Mouse (Mus musculus) embryonic facial prominence, embryonic 11.5 days (tissue): ENCODE measurements around the gene Zc3h15. TPM values are rescaled to one million over a fixed set of nuclear protein-coding genes. Genes with fewer than 3 reads are reported as not detected.
A peak's percentile ranks its signal among the peaks of the same experiment; 100 is the strongest.

ENCODE experiments used
- ATAC-seq: fragments of 200-750 bp; cut with Nextera tagmentation; replicated peaks from 2 replicates; pipeline ENCODE4 v1.8.0; 2017; ENCODE audit warnings: low read depth; ENCODE audit not compliant: insufficient number of reproducible peaks, low FRiP score, low TSS enrichment
- DNase-seq: peaks from one replicate; pipeline ENCODE4 v3.0.0-alpha.2; 2015; ENCODE audit warnings: low spot score
- H3K27ac ChIP-seq: fragments of 300-500 bp; sonication (generic); replicated peaks from 2 replicates; pipeline ENCODE4 v1.5.1; 2014; ENCODE audit warnings: mild to moderate bottlenecking, low read depth, low read length, control low read depth
- H3K27me3 ChIP-seq: fragments of 300-500 bp; sonication (generic); 2 replicates; pipeline ENCODE4 v1.6.1; 2014; ENCODE audit warnings: mild to moderate bottlenecking, low read length, moderate library complexity, mixed read lengths; ENCODE audit not compliant: control insufficient read depth, insufficient read depth
- H3K36me3 ChIP-seq: fragments of 300-500 bp; sonication (generic); replicated peaks from 2 replicates; pipeline ENCODE4 v1.6.1; 2014; ENCODE audit warnings: low read depth, mild to moderate bottlenecking, low read length, moderate library complexity, mixed read lengths; ENCODE audit not compliant: control insufficient read depth, insufficient read depth
- H3K4me1 ChIP-seq: fragments of 300-500 bp; sonication (generic); 2 replicates; pipeline ENCODE4 v1.6.1; 2014; ENCODE audit warnings: low read length, mixed read lengths; ENCODE audit not compliant: control insufficient read depth, insufficient read depth
- H3K4me2 ChIP-seq: fragments of 300-500 bp; sonication (generic); 2 replicates; pipeline ENCODE4 v1.6.1; 2014; ENCODE audit warnings: low read depth, mild to moderate bottlenecking, control low read depth, low read length, moderate library complexity
- H3K4me3 ChIP-seq: fragments of 300-500 bp; sonication (generic); 2 replicates; pipeline ENCODE4 v1.5.1; 2014; ENCODE audit warnings: low read depth, low read length, control low read depth
- H3K9ac ChIP-seq: fragments of 300-500 bp; sonication (generic); replicated peaks from 2 replicates; pipeline ENCODE4 v1.6.1; 2014; ENCODE audit warnings: mild to moderate bottlenecking, control low read depth, low read length
- H3K9me3 ChIP-seq: fragments of 300-500 bp; sonication (generic); replicated peaks from 2 replicates; pipeline ENCODE4 v1.6.1; 2016; ENCODE audit warnings: mild to moderate bottlenecking, low read length, inconsistent platforms, mixed read lengths; ENCODE audit not compliant: control insufficient read depth
- WGBS: fragments of 180-500 bp; shearing (Covaris S2); extraction: QIAGEN DNeasy Blood & Tissue Kit; methylation state at CpG from one replicate; pipeline ENCODE4 v1.1.7; 2014; 5-methylcytosine and 5-hydroxymethylcytosine counted together
- polyA plus RNA-seq: library from polyadenylated mRNA; unstranded; fragments of >200 nt; fragmentation: Nextera tagmentation; extraction: Ambion mirVana; gene quantifications from 2 replicates; pipeline ENCODE4 v1.2.1, GENCODE M21; 2014

Gene Zc3h15
- polyA plus RNA-seq = 169 and 205 TPM in 2 replicates

DNA sequence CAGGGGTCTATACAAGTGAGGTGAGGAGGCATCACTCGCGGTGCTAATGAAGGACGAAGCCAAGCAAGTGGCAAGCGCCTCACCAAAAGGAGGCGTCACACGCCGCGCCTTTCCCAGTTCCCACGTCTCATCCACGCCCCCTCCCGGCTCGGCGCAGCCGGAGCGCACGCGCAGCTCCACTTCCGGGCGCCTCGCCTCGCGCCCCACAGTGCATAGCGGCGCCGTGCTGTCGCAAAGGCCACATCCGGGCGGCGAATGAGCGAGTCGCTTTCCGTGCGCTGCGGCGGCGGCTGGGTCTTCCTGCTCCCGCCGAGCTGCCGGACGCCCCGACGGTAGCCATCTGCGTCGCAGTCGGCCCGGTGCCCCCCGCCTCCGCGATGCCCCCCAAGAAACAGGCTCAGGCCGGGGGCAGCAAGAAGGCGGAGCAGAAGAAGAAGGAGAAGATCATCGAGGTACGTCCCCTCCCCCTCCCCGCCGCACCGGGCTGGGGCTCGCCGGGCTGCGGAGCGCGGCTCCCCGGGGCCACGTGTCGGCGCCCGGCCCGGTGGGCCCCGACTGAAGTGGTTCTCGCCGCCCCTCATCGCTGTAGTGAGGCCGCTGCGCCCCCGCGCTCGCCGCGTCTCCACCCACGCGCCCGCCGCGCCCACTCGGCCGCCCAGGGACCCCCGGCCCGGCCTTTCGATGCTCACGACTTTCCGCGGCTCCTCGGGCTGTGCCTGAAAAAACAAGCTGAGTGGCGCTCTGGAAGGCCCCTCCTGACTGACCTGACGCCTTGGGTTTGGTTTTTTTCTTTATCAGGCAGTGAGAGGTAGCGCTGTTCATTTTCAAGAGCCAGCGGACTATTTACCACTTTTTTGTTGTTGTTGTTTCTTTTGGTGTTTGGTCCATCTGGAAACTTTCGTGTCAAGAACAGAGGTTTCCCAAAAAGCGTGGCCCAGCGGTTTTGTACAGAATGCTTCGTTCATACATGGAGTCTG lies at the start of gene Zc3h15:
TSS of gene Zc3h15 (plus strand) at position 160 of the 977 bp plus-strand sequence.
- Histone ChIP-seq H3K4me2 (peak within 1 kb of the TSS; percentile 57), H3K4me1 (no peaks in the 10 kb centered on the region), H3K4me3 (peak within 1 kb of the TSS; percentile 80), H3K36me3 (no peaks in the 10 kb centered on the region), H3K27ac (peak within 1 kb of the TSS; percentile 31; the same call in 1 of the 2 replicates), H3K9ac (peak within 1 kb of the TSS; percentile 94), H3K9me3 (no peaks in the 10 kb centered on the region), H3K27me3 (no peaks in the 10 kb centered on the region)
- DNase-seq (peak; percentile 96), ATAC-seq (peak; percentile 99)
- WGBS = under 1% methylated on average over 83 of the region's 100 CpGs

DNA sequence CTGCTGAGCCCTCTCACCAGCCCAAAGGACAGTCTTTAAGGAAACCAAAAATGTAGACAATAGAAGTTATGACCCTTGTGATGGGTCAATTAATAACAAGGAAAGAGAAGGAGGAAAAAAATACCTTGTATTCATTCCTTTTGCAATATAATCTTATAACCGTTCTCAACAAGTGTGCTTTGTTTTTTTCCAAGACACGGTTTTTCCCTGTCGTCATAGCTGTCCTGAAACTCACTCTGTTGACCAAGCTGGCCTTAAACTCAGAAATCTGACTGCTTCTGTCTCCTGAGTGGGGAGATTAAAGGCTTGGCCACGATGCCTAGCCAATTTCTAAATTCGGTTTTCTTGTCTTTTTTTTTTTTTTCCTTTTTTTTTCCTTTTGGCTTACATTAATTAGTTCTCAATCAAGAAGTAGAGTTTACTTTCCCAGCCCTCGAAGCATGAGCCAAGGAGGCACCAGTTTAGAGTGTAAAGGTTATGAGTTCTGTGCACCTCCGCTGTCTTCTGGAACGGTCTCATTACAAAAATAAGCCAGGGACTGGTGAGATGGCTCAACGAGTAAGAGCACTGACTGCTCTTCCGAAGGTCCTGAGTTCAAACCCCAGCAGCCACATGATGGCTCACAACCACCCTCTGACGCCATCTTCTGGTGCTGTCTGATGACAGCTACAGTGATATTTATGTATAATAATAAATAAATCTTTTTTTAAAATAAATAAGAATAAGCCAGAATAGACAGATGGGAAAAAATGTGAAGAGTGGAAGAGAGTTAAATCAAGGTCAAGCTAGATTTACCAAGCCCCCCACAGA lies 23.5 kb upstream of the Zc3h15 start:
- no peak overlapping the region for H3K9ac ChIP-seq
- no peak overlapping the region for H3K4me3 ChIP-seq
- no peaks in the 10 kb centered on the region for H3K27me3 ChIP-seq
- H3K4me1 ChIP-seq = no peaks in the 10 kb centered on the region
- no peak overlapping the region for H3K4me2 ChIP-seq
- WGBS = 90% methylated on average over 11 of the region's 11 CpGs
- ATAC-seq (no peak), DNase-seq (no peak)
- no peaks in the 10 kb centered on the region for H3K9me3 ChIP-seq
- no peaks in the 10 kb centered on the region for H3K36me3 ChIP-seq
- no peak overlapping the region for H3K27ac ChIP-seq

DNA sequence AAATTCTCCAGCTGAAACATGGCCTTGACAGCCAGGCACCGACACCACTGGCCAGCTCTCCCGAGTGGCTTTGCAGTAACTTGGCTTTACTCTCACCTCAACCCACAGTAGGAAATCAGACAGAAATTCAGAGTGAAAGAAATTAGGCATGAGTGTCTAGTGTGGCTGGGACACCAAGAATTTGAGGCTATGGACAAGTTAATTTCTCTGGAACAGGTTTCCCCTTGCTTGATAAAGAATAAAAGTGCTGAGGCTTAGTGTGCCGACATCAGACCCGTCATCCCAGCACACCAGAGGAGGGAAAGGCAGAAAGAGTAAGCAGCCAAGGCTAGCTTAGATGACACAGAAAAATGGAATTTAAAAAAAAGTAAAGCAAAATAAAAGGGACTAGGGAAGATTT lies 22.7 kb upstream of the Zc3h15 start:
- H3K36me3 ChIP-seq = no peaks in the 10 kb centered on the region
- no peak overlapping the region for H3K4me2 ChIP-seq
- no peaks in the 10 kb centered on the region for H3K9me3 ChIP-seq
- ATAC-seq = no peak
- DNase-seq = no peak
- H3K27ac ChIP-seq = no peak overlapping the region
- H3K4me3 ChIP-seq = no peak overlapping the region
- H3K4me1 ChIP-seq = no peaks in the 10 kb centered on the region
- no peak overlapping the region for H3K9ac ChIP-seq
- no peaks in the 10 kb centered on the region for H3K27me3 ChIP-seq
- WGBS = 84% methylated on average over 4 of the region's 4 CpGs

DNA sequence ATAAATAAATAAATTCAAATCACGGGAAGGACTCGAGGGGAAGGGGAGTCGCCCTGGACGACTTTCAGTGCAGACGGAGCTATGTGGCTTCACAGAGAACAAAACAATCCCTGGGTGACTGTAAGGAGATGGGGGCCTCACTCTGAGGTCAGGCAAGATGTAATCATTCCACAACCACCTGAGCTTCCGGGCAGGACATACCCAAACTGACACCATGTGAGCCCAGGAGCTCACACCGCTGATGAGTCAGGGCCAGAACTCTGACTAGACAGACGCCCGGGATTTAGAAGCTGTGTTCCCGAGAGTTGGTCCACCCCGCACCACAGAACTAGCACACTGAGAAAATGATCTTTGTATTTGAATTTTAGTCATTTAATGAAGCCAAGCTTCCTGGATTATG lies 21.4 kb upstream of the Zc3h15 start:
- Histone ChIP-seq H3K9ac (no peak overlapping the region), H3K36me3 (no peaks in the 10 kb centered on the region), H3K27ac (no peak overlapping the region), H3K4me3 (no peak overlapping the region), H3K4me1 (no peaks in the 10 kb centered on the region), H3K4me2 (no peak overlapping the region), H3K9me3 (no peaks in the 10 kb centered on the region), H3K27me3 (no peaks in the 10 kb centered on the region)
- no peak for ATAC-seq
- no peak for DNase-seq
- 48% methylated on average over 11 of the region's 11 CpGs for WGBS

DNA sequence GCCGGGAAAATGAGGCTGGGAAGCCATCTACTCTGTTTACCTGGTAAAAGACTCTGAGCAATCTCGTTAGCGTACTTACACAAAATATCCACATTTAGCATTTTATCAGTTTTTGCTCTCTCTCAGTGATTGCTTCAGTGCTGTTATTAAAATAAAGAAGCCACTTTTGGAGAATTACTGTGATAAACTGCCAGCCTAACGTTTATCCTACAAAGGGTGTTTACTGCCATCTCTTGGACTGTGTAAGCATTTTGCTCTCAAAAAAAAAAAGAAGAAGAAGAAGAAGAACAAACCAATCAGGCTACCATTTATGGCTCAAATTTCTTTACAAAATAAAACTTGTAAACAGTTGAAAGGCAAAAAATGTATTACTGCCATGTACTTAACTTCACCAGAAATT lies 20.2 kb upstream of the Zc3h15 start:
- H3K9me3 ChIP-seq = no peaks in the 10 kb centered on the region
- no peak overlapping the region for H3K27ac ChIP-seq
- H3K27me3 ChIP-seq = no peaks in the 10 kb centered on the region
- H3K4me1 ChIP-seq = no peaks in the 10 kb centered on the region
- no peaks in the 10 kb centered on the region for H3K36me3 ChIP-seq
- no peak overlapping the region for H3K4me3 ChIP-seq
- DNase-seq = no peak
- H3K9ac ChIP-seq = no peak overlapping the region
- ATAC-seq = no peak
- H3K4me2 ChIP-seq = no peak overlapping the region
- WGBS = 66% methylated on average over 4 of the region's 4 CpGs

DNA sequence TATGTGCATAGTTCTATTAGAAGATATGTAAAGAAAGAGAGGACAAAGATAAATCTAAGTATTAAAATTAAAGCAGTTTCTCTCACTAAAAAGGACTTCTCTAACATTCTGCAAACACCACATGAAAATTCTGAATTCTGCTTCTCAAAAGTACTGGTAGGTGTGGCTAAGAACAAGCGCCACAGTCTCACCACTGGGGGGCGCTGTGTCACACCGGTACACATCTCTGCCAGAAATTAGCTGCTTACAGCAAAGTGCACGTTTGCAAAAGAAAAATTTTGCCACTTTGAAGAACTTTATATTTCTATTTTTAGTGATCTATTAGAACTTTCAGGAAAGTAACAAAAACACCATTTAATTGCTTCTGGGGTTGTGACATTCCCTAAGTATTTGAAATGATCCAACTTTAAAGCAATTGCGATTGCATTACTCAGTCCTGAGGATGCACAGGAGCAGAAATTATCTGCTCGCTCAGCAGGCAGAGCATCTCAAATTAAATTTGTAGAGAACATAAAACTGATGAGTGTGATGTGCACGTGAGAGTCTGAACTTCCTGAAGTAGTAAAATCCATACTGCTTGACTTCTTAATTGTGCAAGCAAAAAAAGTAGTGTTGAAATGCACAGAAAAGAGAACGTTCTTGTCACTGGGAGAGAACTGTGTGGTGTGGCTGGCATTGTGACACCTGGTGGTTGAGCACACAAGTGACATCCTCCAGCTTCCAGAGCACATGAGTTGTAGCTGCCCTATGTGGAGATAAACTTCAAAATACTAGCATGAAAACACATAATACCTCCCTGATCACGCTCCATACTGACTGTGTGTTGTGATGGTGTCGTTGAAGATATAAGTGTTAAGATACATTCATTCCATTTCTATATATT lies 18.8 kb upstream of the Zc3h15 start:
- 29% methylated on average over 10 of the region's 10 CpGs for WGBS
- DNase-seq = peak; percentile 79
- no peaks in the 10 kb centered on the region for H3K9me3 ChIP-seq
- H3K27me3 ChIP-seq = no peaks in the 10 kb centered on the region
- H3K9ac ChIP-seq = no peak overlapping the region
- no peak overlapping the region for H3K27ac ChIP-seq
- ATAC-seq = no peak; the same call in 1 of the 2 replicates
- no peak overlapping the region for H3K4me2 ChIP-seq
- no peaks in the 10 kb centered on the region for H3K36me3 ChIP-seq
- no peaks in the 10 kb centered on the region for H3K4me1 ChIP-seq
- no peak overlapping the region for H3K4me3 ChIP-seq

DNA sequence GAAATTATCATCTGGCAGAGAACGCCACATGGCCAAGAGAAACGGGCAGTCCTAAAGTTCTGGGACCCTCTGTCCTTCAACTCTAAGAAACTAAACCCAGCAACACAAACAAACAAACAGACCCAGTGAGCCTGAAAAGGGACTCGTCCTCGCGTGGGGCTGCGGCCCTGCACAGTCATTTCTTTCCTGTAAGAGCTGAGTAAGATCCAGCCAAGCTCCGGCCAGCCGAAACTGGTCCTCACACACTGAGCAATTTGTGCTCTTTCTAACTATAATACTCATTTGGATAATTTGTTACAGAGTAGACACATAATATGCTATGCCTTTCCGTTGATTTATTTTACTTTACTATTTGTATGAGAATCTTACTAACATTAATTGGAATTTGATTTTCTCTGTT lies 17.4 kb upstream of the Zc3h15 start:
- no peak overlapping the region for H3K4me3 ChIP-seq
- H3K27me3 ChIP-seq = no peaks in the 10 kb centered on the region
- ATAC-seq (no peak), DNase-seq (no peak)
- H3K4me2 ChIP-seq = no peak overlapping the region
- no peaks in the 10 kb centered on the region for H3K4me1 ChIP-seq
- H3K9ac ChIP-seq = no peak overlapping the region
- no peak overlapping the region for H3K27ac ChIP-seq
- no peaks in the 10 kb centered on the region for H3K36me3 ChIP-seq
- H3K9me3 ChIP-seq = no peaks in the 10 kb centered on the region
- 80% methylated on average over 9 of the region's 9 CpGs for WGBS
